Mouse (Mus musculus): ENCODE measurements at regions not wholly inside any gene's neighbourhood (a gene's known extent, or its start where the extent isn't known, plus 50 kb on each side); places are given as distances from the start of the nearest gene placed in this dataset.

- peak; percentile 84 for DNase-seq (ENCODE audit: low read depth, low spot score)
Observed at GRCm38 (mm10) chr2:171985813-171986572, 57.3 kb downstream of the Cbln4 start.

GRCm38 (mm10) chr2:171969311-171969905 lies 73.9 kb downstream of the Cbln4 start:
- DNase-seq (ENCODE audit: low read depth, low spot score) = peak; percentile 90

- no peak for DNase-seq (ENCODE audit: low read depth, low spot score)
Observed at GRCm38 (mm10) chr2:171946569-171947250, 96.6 kb downstream of the Cbln4 start.

- no peak for DNase-seq (ENCODE audit: low read depth, low spot score)
Observed at GRCm38 (mm10) chr2:171942671-171943070, 100.6 kb downstream of the Cbln4 start.

GRCm38 (mm10) chr2:171935646-171936325 lies 107.5 kb downstream of the Cbln4 start:
- no peak for DNase-seq (ENCODE audit: low read depth, low spot score)

- no peak for DNase-seq (ENCODE audit: low read depth, low spot score)
Observed at GRCm38 (mm10) chr2:171920960-171921359, 122.3 kb downstream of the Cbln4 start.

GRCm38 (mm10) chr2:171887306-171887705 lies 156.0 kb downstream of the Cbln4 start:
- peak; percentile 37 for DNase-seq (ENCODE audit: low read depth, low spot score)

- DNase-seq (ENCODE audit: low read depth, low spot score) = peak; percentile 96
Observed at GRCm38 (mm10) chr2:171879238-171879960, 163.9 kb downstream of the Cbln4 start.

- DNase-seq (ENCODE audit: low read depth, low spot score) = no peak
Observed at GRCm38 (mm10) chr2:171867550-171867949, 175.7 kb downstream of the Cbln4 start.

- DNase-seq (ENCODE audit: low read depth, low spot score) = peak; percentile 78
Observed at GRCm38 (mm10) chr2:171864376-171864965, 178.8 kb downstream of the Cbln4 start.

- peak; percentile 89 for DNase-seq (ENCODE audit: low read depth, low spot score)
Observed at GRCm38 (mm10) chr2:171862626-171863025, 180.6 kb downstream of the Cbln4 start.

GRCm38 (mm10) chr2:171858894-171859293 lies 184.4 kb downstream of the Cbln4 start:
- no peak for DNase-seq (ENCODE audit: low read depth, low spot score)

GRCm38 (mm10) chr2:171856491-171856890 lies 186.8 kb downstream of the Cbln4 start:
- no peak for DNase-seq (ENCODE audit: low read depth, low spot score)

GRCm38 (mm10) chr2:171846826-171847492 lies 196.3 kb downstream of the Cbln4 start:
- DNase-seq (ENCODE audit: low read depth, low spot score) = peak; percentile 12

- DNase-seq (ENCODE audit: low read depth, low spot score) = no peak
Observed at GRCm38 (mm10) chr2:171840058-171840713, 203.1 kb downstream of the Cbln4 start.

GRCm38 (mm10) chr2:171822156-171822555 lies 221.1 kb downstream of the Cbln4 start:
- no peak for DNase-seq (ENCODE audit: low read depth, low spot score)

GRCm38 (mm10) chr2:171818504-171818903 lies 224.8 kb downstream of the Cbln4 start:
- DNase-seq (ENCODE audit: low read depth, low spot score) = no peak

- DNase-seq (ENCODE audit: low read depth, low spot score) = no peak
Observed at GRCm38 (mm10) chr2:171816685-171817419, 226.4 kb downstream of the Cbln4 start.

GRCm38 (mm10) chr2:171812701-171813100 lies 230.6 kb downstream of the Cbln4 start:
- DNase-seq (ENCODE audit: low read depth, low spot score) = no peak

All from ZHBTc4 (cell line).